Mouse (Mus musculus): ENCODE measurements at regions not wholly inside any gene's neighbourhood (a gene's known extent, or its start where the extent isn't known, plus 50 kb on each side); places are given as distances from the start of the nearest gene placed in this dataset.

DNA sequence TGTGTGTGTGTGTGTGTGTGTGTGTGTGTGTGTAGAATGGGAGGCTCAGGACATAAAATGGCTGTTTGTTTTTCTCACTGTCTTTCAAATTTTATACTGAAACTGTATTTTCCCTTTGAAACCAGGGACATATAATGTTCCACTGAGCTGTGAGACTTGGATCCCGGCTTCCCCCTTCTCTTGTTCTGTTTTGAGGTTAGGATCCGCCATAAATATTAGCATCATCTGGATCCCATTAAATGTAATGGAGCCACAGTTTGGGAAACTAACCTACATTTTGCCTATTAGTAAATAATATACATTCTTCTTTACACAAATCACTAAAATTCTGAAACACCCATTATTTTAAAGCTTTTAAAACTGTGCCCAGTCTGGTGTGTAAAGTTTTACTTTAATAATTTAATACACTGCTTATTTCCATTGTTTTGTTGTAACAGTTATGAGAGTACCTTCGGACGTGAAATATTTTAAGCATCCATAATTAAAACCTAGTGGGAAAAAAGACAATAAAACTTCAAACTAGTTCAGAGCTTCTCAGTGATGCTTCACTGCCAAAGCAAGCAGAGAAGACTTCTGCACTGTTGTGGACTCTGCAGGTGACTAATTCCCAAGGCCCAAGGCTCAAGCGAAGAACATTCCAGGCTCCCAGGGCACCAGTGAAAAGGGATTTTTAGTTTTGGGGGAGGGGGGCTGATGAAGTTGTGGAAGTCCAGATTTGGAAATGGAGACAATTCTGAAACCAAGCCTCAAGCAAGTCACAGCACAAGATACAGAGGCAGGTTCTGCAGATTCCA is 684.9 kb downstream of the Fat4 start:
- no peak for DNase-seq (ENCODE audit: low spot score in 2 of 2)

DNA sequence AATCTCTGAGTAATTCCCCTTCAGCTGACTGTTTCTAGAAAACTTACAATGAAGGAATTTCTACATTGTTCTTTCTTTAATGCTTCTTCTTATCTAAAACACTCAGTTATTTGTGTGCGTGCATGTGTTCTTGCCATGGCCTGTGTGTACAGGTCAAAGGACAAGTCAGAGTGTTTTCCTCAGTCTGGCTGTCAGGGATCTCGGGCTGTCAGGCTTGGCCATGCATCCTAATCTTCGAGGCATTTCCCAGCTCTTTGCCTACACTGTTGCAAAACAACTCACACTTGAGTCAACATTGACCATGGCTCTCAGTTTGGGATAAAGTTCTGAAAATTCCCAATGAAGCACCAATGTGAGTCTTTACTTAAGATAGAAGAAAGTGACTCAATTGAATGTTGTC is 688.5 kb downstream of the Fat4 start:
- no peak for DNase-seq (ENCODE audit: low spot score in 2 of 2)

DNA sequence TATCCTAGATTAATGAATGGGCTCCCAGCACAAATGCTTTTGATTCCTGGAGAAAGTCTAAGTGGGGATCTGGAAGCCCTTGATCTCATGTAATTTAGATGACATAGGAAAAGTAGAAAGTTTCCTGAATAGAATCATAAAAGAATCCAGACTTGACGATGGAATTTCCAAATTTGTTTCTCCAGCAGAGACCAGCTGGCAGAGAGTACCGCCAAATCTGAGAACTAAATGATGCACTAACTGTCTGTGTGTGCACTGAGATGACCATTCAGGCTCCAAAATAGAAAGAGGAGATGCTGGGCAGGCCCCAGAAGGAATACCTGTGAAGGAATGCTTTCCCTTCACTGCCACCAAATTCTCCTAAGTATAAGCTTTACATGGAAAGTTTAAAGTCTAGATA is 704.6 kb downstream of the Fat4 start:
- DNase-seq (ENCODE audit: low spot score in 2 of 2) = no peak

DNA sequence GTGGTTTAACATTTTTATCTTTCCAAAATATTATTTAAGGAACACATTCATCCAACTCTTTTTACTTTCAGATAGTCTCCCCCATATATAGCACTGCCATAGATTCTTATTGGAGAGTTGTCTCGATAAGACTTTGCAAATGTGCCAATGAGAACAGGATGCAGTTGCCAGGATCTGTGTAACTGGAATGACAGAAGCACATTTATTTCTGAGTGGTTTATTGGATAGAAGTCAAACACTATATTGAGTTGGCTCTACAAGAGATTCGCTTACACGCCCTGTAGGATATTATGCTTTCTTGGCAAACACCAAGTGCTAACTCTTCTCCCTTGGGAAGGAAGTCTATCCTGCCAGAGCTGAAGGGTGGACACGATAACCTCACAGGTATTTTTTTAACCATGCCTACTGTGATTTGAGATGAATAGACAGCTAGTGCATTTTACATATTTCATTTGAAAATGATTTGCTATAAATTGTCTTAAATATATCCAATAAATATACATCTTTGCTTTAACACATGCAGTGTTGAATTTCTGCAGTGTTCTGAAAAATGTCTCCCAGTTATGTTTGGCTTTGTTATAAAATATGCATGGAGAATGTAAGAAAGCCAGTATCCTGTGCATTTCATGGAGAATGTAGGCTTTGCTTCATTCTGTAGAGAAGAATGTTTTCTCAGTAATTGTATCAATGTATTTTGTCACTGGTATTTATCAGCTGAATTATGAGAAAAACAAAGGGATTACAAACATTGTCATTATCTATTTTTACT is 705.8 kb downstream of the Fat4 start:
- no peak for DNase-seq (ENCODE audit: low spot score in 2 of 2)

DNA sequence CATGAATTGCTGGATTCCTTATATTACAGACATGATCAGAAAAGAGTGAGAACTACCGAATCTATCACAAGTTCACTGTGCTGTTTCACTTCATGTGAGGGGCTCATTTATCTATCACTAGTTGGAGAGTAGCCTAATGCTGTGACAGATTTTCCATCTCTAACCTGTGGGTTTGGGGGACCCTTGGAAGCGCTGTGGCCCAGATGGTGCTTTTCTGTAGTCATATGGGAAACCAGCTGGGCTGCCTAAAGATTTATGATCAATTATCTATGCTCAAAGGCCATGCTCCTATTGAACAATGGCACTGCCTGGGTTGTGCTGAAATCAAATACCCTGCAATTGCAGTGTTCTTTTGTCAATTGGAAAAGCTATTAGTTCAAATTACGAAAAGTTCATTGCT is 723.2 kb downstream of the Fat4 start:
- DNase-seq (ENCODE audit: low spot score in 2 of 2) = no peak

DNA sequence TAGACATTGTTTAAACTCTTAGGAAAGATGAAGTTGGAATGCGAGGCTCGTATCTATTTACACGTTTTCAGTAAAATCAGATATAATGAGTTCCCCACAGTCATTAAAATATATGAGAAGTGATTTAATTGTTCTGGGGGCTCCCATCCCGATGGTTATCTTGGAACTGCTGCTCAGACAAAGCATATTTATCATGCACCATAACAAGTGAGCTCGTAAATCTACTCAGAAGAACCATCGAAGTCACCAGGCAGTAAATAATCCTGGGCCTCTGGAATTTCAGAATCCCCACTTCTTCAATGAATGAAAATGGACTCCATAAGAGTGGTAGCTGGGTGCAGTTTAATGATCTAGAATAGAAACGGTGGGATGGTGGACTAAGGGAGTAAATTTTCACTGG is 725.7 kb downstream of the Fat4 start:
- DNase-seq (ENCODE audit: low spot score in 2 of 2) = no peak

DNA sequence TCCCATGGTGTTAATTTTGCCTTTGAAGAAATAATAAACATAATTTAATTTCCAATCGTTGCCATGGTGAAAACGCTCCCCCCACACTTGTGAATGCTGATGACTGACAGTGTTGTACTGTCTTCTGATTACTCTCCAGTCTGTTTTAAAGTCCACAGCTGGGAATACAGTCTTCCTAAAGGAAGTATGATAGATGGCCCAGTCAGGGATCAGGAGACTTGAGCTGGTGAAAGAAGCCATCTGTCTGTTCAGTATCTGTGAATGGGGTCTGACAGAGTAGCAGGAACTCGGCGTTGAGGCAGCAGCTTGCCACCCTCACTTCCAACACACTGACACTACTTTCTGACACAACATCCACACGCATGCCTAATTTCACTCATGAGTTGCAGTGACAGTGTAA is 751.2 kb downstream of the Fat4 start:
- no peak for DNase-seq (ENCODE audit: low spot score in 2 of 2)

DNA sequence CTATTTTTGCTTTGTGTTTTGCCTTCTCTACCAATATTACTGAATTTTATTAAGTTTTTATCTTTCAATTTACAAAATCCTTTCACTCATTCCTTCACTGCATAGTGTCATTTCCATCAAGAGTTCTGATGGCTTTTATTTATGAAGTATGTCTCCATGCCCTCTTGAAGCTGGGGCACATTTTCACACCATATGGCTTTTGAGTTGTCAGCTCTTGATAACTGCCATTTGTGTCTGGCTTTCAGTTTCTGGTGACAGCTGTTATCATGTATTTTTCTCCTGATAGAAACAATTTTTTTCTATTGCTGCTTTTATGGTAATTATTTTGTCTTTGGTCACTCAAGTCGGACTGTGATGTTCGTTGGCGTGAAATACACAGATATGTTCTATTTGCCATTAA is 756.5 kb downstream of the Fat4 start:
- DNase-seq (ENCODE audit: low spot score in 2 of 2) = no peak

DNA sequence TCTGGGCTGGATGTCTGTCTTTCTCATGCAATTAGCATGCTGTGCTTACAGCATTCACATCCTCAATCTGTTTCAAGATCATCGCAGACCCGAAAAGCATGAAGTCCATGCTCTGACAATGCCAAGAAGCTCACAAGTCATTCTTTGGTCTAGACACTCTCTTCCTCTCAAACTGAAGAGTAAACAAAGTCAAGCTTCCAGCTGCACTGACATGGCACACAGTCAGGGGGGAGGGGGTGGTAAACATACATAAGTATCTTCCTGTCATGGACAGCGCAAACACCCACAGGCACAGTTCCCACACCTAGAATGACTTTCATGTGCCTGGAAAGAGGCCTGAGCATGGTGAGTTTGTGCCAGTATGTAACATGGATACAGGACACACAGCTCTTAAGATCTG is 780.1 kb downstream of the Fat4 start:
- no peak for DNase-seq (ENCODE audit: low spot score in 2 of 2)

DNA sequence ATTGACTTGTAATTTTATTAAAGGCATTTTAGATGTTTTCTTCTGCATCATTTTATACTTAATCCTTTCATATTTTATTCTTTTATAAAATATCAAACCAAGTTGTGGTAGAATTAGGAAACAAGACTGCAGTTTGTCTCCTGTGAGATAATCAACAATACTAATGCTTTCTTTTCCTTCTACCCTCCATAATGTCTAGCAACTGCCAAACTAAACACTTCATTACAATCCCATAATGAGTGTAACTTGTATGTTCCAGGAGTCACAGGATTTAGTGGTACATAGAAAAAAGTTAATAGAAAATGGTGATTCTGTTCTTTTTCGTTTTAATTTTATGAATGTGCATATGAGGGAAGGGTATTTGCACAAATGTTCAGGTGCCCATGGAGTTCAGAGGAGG is 782.4 kb downstream of the Fat4 start:
- DNase-seq (ENCODE audit: low spot score in 2 of 2) = no peak

DNA sequence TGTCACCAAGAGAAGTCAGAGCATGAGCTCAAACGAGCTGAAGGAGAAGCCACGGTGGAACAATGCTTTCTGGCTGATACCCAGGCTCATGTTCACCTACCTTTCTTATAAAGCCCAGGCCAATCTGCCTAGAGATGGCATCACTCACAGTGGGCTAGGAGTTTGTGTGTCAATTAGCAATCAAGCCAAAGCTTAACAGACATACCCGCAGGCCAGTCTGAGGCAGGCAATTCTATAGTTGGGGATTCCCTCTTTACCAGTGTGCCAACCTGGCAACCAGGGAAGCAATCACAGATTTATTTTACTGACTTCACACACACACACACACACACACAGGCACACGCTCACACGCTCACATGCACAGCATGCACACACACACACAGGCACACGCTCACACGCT is 787.3 kb downstream of the Fat4 start:
- DNase-seq (ENCODE audit: low spot score in 2 of 2) = no peak

DNA sequence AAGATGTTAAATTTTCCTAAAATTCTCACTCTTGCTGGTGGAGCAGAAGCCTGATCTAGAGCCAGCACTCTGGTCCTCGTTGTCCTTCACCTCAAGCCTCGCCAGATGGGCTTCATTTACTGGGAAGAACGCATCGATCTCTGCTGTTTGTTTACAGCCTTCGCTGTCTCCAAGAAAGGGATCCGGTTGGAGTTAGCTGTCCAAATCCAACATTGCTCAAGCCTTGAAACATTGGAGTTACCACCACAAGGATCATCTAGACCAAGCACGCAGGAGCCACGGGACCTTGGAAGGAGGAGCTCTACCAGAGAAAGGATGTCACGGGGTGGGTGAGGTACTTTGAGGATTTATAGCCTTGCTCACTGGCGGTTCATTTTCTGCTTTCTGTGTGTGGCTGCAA is 788.2 kb downstream of the Fat4 start:
- no peak for DNase-seq (ENCODE audit: low spot score in 2 of 2)

DNA sequence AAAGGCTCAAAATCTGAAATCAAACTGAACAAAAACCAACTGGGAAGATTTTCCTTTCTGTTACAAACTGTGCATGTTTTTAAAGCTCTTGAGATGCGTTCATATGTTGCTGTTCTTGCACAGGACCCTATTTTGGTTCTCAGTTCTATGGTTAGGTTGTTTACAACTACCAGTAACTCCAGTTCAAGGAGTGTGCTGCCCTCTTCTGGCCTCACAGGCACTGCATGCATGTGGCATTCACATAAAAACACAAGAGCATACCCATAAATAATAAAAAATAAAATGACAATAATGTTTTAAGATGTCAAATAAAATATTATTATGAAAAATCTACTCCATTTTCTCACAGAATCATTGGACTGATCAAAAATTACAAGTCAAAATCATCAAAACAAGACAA is 818.9 kb downstream of the Fat4 start:
- DNase-seq (ENCODE audit: low spot score in 2 of 2) = no peak

DNA sequence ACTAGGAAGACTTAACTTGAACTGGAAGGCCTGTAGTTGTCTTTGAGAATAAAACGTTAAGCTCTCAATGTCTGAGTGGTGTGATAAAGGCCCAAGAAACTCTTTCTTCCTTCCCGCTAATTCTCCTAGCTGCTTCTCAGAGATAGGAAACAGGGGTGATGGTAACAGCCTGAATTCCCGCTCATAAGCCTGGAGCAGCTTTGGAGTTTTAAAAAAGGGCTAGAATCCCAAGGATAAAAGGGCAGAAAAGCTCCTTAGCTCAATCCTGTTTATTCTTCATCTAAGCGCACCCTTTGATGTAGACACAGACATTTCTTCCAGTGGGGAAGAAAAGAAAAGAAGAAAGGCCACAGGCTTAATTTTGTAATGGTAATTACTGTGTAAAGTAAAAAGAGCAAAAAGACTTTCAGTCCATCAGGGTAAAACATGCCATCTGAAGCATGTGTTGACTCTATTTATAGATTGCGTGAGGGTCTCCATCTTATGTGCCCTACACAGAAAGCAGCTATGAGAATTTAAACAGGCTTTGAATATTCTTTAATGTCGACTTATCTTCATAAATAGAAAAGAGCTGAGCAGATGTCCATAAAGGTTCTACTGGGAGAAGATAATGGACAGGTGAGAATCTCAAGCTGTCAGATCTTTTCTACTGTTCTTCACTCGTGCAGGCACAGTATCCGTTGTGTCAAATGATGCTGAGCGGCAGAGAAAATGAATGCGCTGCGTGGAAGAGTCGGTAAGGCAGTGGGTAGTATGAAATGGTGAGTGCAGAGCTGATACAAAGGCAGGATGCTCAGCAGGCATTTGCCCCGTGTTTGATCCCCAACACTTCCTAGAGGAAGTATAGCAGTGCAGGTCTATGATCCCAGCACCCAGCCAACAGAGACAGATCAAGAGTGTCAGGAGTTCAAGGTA is 818.0 kb upstream of the Intu start:
- no peak for DNase-seq (ENCODE audit: low spot score in 2 of 2)

DNA sequence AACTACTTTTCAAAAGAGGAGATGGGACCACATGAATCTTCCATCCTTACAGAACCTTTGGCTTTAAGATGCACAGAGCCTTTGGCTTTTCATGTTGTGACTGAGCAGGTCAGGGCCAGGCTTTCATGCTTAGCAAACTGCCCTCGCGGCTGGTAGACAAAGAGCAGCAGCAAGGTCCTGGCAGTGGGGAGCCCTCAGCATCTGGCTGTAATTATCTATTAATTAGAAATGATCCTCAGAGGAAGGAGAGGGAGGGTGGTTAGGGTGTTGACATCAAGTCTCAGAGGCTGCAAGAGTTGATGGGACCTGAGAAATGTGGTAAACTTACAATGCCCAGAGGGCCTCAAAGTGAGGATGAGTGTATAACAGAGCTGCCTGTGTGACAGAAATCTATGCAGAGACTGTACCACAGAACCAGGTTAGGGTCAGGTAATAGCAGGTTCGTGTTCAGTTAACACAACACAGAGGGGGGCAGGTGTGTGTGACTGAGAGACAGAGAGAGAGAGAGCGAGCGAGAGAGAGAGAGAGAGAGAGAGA is 817.0 kb upstream of the Intu start:
- no peak for DNase-seq (ENCODE audit: low spot score in 2 of 2)

DNA sequence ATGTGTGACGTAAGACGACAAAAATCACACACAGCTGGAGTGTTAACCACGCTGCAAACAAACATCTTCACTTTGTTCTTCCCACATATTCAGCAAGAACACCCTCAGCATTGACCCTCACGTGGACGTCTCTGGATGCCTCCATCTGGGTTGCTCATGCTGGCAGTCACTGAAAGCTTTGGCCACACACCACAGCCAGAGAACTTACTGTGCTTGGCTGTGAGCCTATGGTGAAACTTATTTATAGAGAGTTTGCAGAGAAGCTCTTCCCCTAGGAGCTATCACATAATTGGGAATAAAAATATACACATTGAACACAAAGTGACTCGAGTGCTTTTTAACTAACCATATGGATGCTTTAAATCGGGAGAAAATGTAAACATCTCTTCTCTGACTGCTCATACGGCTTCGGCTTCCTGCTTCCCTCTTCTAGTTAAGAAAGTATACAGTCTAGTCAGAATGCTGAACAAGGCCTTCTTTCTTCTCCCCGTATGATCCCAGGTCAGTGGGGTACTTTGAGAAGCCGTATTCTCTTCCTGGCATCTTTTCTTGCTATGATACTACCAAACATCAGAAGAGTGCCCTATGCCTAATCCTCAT is 812.0 kb upstream of the Intu start:
- DNase-seq (ENCODE audit: low spot score in 2 of 2) = peak; percentile 39 to 56

DNA sequence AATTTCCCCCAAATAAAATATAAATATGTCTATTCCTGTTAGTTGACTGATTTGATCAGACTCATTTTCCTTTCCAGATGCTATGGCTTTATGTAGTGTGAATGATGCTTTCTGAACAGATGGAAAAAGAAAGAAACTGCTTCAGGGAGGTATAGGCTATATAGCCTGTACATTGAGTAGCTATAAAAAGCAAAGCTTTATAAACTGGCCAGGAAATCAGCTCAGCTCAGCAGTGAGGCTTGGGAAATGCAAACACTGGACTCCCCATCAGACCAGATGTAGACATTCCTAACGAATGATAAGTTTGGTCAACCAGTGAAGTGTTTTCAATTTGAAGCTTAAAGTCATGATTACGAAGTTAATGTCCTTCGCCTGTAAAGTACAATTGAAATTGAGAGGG is 805.3 kb upstream of the Intu start:
- DNase-seq (ENCODE audit: low spot score in 2 of 2) = no peak

DNA sequence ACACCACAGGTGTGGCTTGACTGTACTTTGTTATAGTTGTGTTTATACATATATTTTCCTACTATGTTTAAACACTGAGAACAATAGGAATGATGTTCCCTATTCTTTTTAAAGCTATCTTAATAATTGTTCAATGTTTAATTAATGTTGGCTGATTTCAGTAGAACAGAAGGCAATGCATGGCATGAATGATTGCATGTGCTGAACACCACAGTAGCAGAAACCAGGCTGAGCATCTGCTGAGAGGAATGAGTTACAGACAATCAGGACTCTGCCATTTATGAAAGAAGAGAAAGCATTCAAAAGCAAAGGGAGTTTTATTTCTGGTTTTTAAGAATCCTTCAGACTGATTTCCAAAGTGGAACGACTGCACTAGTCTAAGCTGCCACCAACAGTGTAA is 794.4 kb upstream of the Intu start:
- DNase-seq (ENCODE audit: low spot score in 2 of 2) = no peak

DNA sequence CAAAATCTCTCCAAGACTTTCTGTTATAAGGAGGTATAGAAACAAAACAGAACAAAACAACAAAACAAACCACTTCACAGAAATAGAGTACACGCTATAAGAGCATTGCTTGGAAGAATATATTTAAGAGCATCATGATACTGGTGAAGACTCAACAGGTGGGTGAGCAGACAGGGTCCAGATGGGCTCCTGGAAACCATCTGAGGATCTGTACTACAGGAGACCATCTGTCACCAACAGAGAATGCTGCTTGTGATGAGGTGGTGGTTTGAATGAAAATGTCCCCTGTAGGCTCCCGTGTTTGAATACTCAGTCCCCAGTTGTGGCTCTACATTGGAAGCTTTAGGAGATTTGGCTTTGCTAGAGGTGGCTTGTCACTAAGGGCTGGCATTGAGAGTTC is 785.1 kb upstream of the Intu start:
- no peak for DNase-seq (ENCODE audit: low spot score in 2 of 2)

DNA sequence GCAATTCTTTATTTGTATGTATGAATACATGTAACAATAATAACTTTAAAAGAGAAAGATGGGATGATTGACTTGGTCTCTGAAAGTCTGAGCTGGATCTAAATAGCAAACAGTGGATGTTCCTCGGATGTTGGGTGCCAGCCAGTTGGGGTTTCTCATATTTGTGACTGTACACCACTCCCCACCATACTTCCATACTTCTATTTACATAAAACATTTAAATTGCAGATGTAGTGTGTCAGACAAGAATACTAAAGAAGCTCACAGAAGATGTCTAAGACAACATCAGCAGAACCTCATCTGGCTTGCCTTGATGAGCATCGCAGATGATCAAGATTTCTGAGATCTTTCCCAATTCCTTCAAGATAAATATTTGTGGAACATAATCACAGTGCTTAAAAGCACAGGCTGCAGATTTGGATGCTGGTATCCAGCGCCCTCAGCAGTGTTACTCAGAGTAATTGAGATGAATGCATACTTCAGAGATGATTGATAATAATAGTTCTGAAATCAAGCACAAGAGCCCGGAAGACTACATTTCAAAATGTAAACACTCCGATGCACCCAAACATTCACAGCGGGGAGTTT is 762.0 kb upstream of the Intu start:
- DNase-seq (ENCODE audit: low spot score in 2 of 2) = no peak

DNA sequence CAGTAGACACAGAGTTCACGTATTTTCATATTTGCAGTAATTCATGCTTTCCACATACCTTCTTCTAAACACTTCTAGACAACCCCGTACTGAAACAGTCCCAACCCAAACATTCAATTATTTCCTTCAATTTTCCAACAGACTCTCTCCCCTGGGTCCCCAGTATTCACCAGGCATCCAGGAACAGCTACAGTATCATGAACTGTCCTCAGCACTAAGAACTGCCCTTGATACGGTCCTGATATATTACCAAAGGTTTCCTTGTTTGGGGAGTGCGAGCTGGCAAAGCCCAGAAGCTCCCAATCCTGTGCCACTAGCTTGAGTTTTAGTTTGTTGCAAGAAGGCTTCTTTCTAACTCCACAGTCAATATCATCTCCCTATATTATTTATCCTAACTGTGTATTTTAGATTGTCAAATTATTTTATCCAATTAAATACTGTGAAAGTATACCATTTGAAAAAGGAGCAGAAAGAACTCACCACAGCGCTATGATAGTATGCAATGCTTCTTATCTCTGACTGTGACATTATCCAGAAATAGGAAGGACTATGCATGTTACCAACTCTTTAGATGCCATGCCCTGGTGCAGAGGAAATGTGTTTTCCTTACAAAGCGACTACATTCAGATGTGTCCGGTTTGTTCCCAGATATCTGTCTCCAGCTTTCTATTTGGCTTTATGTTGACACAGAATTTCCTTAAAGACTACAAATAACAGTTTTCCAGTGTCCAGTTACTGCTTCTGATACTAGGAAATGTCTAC is 754.6 kb upstream of the Intu start:
- DNase-seq (ENCODE audit: low spot score in 2 of 2) = no peak

Measured in heart, adult 9 months (tissue).